Mouse (Mus musculus) midbrain, postnatal 0 days (tissue): ENCODE results near the gene Tnfrsf1a. TPM values are rescaled to one million over a fixed set of nuclear protein-coding genes. Genes with fewer than 3 reads are reported as not detected.

ENCODE experiments used
- ATAC-seq: fragments of 200-750 bp; cut with Nextera tagmentation; 2 replicates; pipeline ENCODE4 v1.8.0; 2017; ENCODE audit warnings: moderate number of reproducible peaks, mild to moderate bottlenecking, moderate TSS enrichment, moderate library complexity; ENCODE audit not compliant: low FRiP score
- DNase-seq: peaks from one replicate; pipeline ENCODE4 v3.0.0-alpha.2; 2015; ENCODE audit warnings: low spot score
- H3K27ac ChIP-seq: fragments of 300-500 bp; sonication (generic); 2 replicates; pipeline ENCODE4 v1.5.1; 2014; ENCODE audit warnings: low read depth, mild to moderate bottlenecking, low read length, mixed read lengths
- H3K27me3 ChIP-seq: fragments of 300-500 bp; sonication (generic); 2 replicates; pipeline ENCODE4 v1.6.1; 2014; ENCODE audit warnings: low read length, control low read depth, mixed read lengths; ENCODE audit not compliant: insufficient read depth
- H3K36me3 ChIP-seq: fragments of 300-500 bp; sonication (generic); 2 replicates; pipeline ENCODE4 v1.6.1; 2014; ENCODE audit warnings: low read length, control low read depth, mixed read lengths; ENCODE audit not compliant: insufficient read depth
- H3K4me1 ChIP-seq: fragments of 300-500 bp; sonication (generic); 2 replicates; pipeline ENCODE4 v1.6.1; 2014; ENCODE audit warnings: mild to moderate bottlenecking, control low read depth, antibody characterized with exemption, low read length, mixed read lengths; ENCODE audit not compliant: insufficient read depth
- H3K4me2 ChIP-seq: fragments of 300-500 bp; sonication (generic); 2 replicates; pipeline ENCODE4 v1.6.1; 2014; ENCODE audit warnings: low read depth, mild to moderate bottlenecking, low read length, mixed read lengths; ENCODE audit not compliant: poor library complexity, severe bottlenecking
- H3K4me3 ChIP-seq: fragments of 300-500 bp; sonication (generic); 2 replicates; pipeline ENCODE4 v1.5.1; 2014; ENCODE audit warnings: low read depth, mild to moderate bottlenecking, low read length, moderate library complexity
- H3K9ac ChIP-seq: fragments of 300-500 bp; sonication (generic); replicated peaks from 2 replicates; pipeline ENCODE4 v1.6.1; 2014; ENCODE audit warnings: mild to moderate bottlenecking, low read length, moderate library complexity, mixed read lengths; ENCODE audit not compliant: poor library complexity, severe bottlenecking
- H3K9me3 ChIP-seq: fragments of 300-500 bp; sonication (generic); 2 replicates; pipeline ENCODE4 v1.6.1; 2016; ENCODE audit warnings: low read length, control low read depth
- CTCF ChIP-seq: IDR thresholded peaks from 2 replicates; pipeline ENCODE4 v1.5.1; 2016; ENCODE audit warnings: antibody characterized with exemption, mild to moderate bottlenecking
- WGBS: fragments of 180-500 bp; shearing (Covaris S2); extraction: QIAGEN DNeasy Blood & Tissue Kit; methylation state at CpG from one replicate; pipeline ENCODE4 v1.1.7; 2014; 5-methylcytosine and 5-hydroxymethylcytosine counted together
- polyA plus RNA-seq: library from polyadenylated mRNA; unstranded; fragments of >200 nt; fragmentation: Nextera tagmentation; extraction: Ambion mirVana; gene quantifications from 2 replicates; pipeline ENCODE4 v1.2.1, GENCODE M21; 2015
- total RNA-seq: library from RNA; depleted of rRNA; stranded (reverse); fragments of >200 nt; gene quantifications from 2 replicates; pipeline ENCODE4 v1.2.3, GENCODE M21; 2014

Tnfrsf1a gene
- total and polyA plus RNA-seq, 2 experiments from 2014 or later = 10.4 to 15.9 TPM

DNA sequence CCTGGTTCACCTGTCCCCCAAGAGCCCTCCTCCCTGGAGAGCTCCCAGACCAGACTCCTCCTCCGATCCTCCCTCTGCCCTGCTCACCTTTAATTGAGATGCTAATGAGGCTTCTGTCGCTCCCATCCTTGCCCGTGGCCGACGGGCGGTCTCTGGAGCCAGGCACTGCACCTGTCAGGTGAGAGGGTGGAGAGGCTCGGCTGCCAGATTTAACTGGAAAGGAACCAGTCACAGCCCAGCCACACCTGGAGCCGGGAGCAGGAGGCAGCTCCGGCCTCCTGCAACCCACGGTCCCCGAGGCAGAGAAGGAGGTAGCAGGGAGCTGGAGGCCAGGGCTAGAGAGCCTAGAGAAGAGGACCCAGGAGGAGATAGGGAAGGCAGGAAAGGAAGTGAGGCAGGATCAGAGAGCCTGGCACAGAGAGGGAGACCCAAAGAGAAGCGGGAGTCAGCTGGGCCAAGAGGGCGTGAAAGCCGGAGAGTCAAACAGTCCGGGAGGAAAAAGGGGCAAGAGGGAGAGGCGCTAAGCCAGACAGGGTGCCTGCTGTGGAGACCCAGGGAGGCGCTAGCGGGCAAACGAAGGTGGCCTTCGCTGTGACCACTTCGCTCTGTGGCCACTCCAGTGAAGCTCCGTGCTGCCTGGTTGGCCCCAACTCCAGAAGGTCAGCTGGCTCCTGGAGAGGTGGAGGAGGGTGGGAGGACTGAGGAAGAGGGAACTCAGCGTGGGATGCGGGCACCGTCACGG, 27.9 kb upstream of the Tnfrsf1a start:
- no peak overlapping the region for H3K27ac ChIP-seq
- no peak overlapping the region for H3K9ac ChIP-seq
- DNase-seq = no peak
- TF ChIP-seq CTCF = no peak
- no peak overlapping the region for H3K4me3 ChIP-seq
- H3K27me3 ChIP-seq = peaks cover 14% of the 10 kb centered on the region
- H3K9me3 ChIP-seq = no peaks in the 10 kb centered on the region
- H3K36me3 ChIP-seq = no peaks in the 10 kb centered on the region
- H3K4me1 ChIP-seq = peaks cover 6% of the 10 kb centered on the region; the same call in 1 of the 2 replicates
- 10% methylated on average over 26 of the region's 26 CpGs for WGBS
- H3K4me2 ChIP-seq = 0 out of 2 replicates have a peak overlapping the region, but pooled peaks have one; percentile 3
- ATAC-seq = no peak

DNA sequence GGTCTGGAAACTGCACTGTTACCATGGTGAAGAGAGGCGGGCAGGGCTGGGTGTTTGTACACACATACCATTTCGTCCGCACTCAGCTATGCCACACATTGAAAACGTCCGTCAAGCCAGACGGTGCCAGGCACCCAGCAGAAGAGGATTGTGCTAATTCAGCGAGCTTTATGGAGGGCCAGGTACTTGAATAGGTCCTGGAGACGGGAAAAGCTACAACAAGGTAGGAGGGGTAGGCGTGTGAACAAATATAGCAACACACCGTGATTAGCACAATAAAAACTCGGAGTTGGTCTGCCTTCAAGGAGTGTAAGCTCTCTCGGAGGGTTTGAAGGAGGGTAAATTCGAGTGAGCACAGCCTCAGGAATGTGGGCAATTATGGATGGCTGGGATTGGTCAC, 26.4 kb upstream of the Tnfrsf1a start:
- H3K4me2 ChIP-seq = no peak overlapping the region
- no peak for ATAC-seq
- 54% methylated on average over 13 of the region's 13 CpGs for WGBS
- peaks cover 14% of the 10 kb centered on the region for H3K27me3 ChIP-seq
- no peak overlapping the region for H3K9ac ChIP-seq
- DNase-seq = no peak
- no peak for TF ChIP-seq CTCF
- no peak overlapping the region for H3K4me3 ChIP-seq
- H3K36me3 ChIP-seq = no peaks in the 10 kb centered on the region
- H3K4me1 ChIP-seq = peaks cover 6% of the 10 kb centered on the region; the same call in 1 of the 2 replicates
- no peak overlapping the region for H3K27ac ChIP-seq
- H3K9me3 ChIP-seq = no peaks in the 10 kb centered on the region

DNA sequence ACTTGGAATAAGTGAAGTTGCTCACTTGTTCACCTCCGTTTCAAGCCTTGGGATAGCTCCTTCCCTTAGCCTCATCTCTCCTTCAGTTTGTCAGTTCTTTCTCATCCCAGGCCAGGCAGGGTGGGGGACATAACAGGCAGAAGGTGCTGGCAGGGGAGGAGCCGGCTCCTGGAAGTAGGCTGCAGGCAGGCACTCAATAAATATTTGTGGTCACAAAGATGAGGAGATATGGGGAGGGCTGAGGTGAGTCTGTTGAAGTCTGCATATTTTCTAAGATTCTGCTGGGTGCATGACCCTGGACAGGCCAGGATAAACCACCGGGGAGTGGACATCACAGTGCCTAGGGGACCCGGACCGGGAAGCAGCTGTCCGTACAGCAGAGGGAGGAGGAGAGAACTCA, 25.6 kb upstream of the Tnfrsf1a start:
- TF ChIP-seq CTCF = no peak
- Histone ChIP-seq H3K4me2 (no peak overlapping the region), H3K27ac (no peak overlapping the region), H3K9me3 (no peaks in the 10 kb centered on the region), H3K36me3 (no peaks in the 10 kb centered on the region), H3K27me3 (peaks cover 14% of the 10 kb centered on the region), H3K4me3 (no peak overlapping the region), H3K9ac (no peak overlapping the region), H3K4me1 (peaks cover 6% of the 10 kb centered on the region; the same call in 1 of the 2 replicates)
- DNase-seq = no peak
- ATAC-seq = no peak
- WGBS = 74% methylated on average over 6 of the region's 6 CpGs

DNA sequence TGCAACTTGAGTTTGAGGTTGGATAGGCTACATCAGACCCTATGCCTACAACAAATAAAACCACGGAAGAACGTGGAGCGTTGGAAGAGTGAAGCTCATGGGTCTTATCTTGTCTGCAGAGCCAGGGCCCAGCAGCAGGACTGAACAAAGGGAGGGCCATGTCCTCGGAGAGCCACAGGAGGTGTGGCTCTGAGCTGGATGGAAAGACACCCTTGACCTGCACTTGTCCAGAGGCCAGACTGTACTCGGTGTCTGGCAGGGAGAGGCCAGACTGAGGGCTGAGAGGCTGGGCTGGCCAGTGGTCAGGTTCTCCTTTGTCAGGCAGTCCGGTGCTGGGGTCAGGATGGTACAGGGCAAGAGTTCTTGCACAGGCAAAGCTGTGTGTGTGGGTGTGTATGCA, 23.8 kb upstream of the Tnfrsf1a start:
- no peak overlapping the region for H3K9ac ChIP-seq
- DNase-seq = no peak
- H3K27ac ChIP-seq = no peak overlapping the region
- H3K9me3 ChIP-seq = no peaks in the 10 kb centered on the region
- H3K4me2 ChIP-seq = no peak overlapping the region
- H3K4me3 ChIP-seq = no peak overlapping the region
- WGBS = 68% methylated on average over 6 of the region's 6 CpGs
- peaks cover 13% of the 10 kb centered on the region for H3K27me3 ChIP-seq
- peaks cover 6% of the 10 kb centered on the region; the same call in 1 of the 2 replicates for H3K4me1 ChIP-seq
- no peaks in the 10 kb centered on the region for H3K36me3 ChIP-seq
- ATAC-seq = no peak
- no peak for TF ChIP-seq CTCF

DNA sequence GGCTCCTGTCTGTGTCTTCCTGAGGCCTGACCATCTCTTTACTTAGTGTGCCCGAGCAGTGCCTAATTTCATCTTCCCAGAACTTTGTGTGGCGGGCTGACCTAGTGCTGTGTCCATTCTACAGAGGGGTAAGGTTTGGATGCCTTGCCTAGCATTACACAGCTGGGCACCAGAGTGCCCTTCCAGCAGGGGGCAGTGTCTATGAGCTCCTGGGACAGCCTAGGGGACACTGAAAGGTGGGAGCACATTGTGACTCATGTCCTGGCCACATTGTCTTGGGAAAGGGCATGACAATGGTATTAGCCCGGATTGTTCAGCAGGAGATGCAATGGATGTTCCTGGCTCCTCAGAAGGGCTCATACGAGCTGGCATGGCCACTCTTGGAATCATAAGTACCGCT, 20.9 kb upstream of the Tnfrsf1a start:
- TF ChIP-seq CTCF = peak; percentile 38
- ATAC-seq = no peak
- WGBS = 86% methylated on average over 5 of the region's 5 CpGs
- Histone ChIP-seq H3K9me3 (no peaks in the 10 kb centered on the region), H3K4me1 (no peaks in the 10 kb centered on the region), H3K4me2 (no peak overlapping the region), H3K4me3 (no peak overlapping the region), H3K9ac (no peak overlapping the region), H3K27ac (no peak overlapping the region), H3K27me3 (no peaks in the 10 kb centered on the region), H3K36me3 (no peaks in the 10 kb centered on the region)
- DNase-seq = no peak

DNA sequence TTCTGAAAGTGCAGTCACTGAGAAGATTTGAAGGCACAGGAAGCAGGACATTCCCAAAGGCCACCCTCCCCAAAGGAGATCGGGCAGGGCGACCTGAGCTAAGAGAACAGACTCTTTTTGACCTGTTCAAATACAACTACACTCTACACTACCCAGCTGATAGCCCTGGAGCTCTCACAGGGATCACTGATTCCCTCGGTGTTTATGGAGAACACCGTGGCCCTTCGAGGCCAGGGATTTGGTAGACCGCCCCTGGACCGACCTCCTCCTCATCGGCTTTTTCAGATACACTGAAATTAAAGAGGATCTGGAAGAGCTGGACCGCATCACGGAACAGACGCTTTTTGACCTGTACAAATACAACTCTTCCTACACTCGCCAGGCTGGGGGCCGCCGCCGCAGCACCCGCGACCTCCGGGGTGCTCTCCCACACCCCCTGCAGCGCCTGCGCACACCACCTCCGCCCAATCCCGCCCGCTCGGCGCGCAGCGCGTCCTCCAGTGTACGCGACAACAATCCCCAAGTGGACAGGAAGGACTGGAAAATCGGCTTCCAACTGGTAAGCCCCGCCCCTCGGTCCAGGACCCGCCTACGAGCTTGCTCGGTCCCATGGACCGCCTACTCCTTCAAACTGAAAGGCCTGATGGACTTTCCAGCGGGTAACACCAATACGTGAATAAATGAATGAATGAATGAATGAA, 18.4 kb upstream of the Tnfrsf1a start:
- no peak; the same call in 1 of the 2 replicates for TF ChIP-seq CTCF
- under 1% methylated on average over 39 of the region's 39 CpGs for WGBS
- no peaks in the 10 kb centered on the region for H3K27me3 ChIP-seq
- H3K9me3 ChIP-seq = no peaks in the 10 kb centered on the region
- peak overlapping the region; percentile 47 for H3K9ac ChIP-seq
- H3K36me3 ChIP-seq = no peaks in the 10 kb centered on the region
- H3K27ac ChIP-seq = no peak overlapping the region
- DNase-seq = peak; percentile 83
- H3K4me1 ChIP-seq = no peaks in the 10 kb centered on the region
- H3K4me3 ChIP-seq = peak overlapping the region; percentile 43
- ATAC-seq = peak; percentile 76
- H3K4me2 ChIP-seq = peak overlapping the region; percentile 72
